Mouse (Mus musculus) G1E (cell line): ENCODE measurements around the gene Commd1. TPM values are rescaled to one million over a fixed set of nuclear protein-coding genes. Genes with fewer than 3 reads are reported as not detected.
A peak's percentile ranks its signal among the peaks of the same experiment; 100 is the strongest.

Experiments
- ATAC-seq: 2 replicates; pipeline ENCODE4 v1.8.0; 2016; ENCODE audit warnings: mild to moderate bottlenecking; ENCODE audit not compliant: insufficient number of reproducible peaks, poor library complexity, low FRiP score, severe bottlenecking; ENCODE audit errors: extremely low read depth
- DNase-seq: peaks from one replicate; pipeline ENCODE4 v3.0.0; 2012; ENCODE audit warnings: low spot score
- H3K27me3 ChIP-seq: 2 replicates; pipeline ENCODE4 v1.6.1; 2012; ENCODE audit warnings: mild to moderate bottlenecking, low read length, inconsistent platforms; ENCODE audit not compliant: insufficient read depth
- H3K36me3 ChIP-seq: replicated peaks from 2 replicates; pipeline ENCODE3; 2012; ENCODE audit warnings: mild to moderate bottlenecking, inconsistent platforms
- H3K4me1 ChIP-seq: 2 replicates; pipeline ENCODE4 v1.6.1; 2012; ENCODE audit warnings: low read depth, low read length, inconsistent platforms, mixed read lengths; ENCODE audit not compliant: insufficient read depth
- H3K4me3 ChIP-seq: 2 replicates; pipeline ENCODE4 v1.5.1; 2012; ENCODE audit warnings: low read depth, mild to moderate bottlenecking, inconsistent platforms, low read length, moderate library complexity, mixed read lengths
- H3K9me3 ChIP-seq: replicated peaks from 2 replicates; pipeline ENCODE4 v1.6.1; 2012; ENCODE audit warnings: inconsistent platforms
- CTCF ChIP-seq: IDR thresholded peaks from 2 replicates; pipeline ENCODE4 v1.5.1; 2012; ENCODE audit warnings: low read depth, low read length, inconsistent platforms, mixed read lengths
- GATA1 ChIP-seq: IDR thresholded peaks from 2 replicates; pipeline ENCODE4 v1.6.1; 2012; ENCODE audit warnings: borderline replicate concordance, low read length, inconsistent platforms, mixed read lengths
- GATA2 ChIP-seq: IDR thresholded peaks from 2 replicates; pipeline ENCODE4 v1.6.1; 2012; ENCODE audit warnings: low read depth, low read length, inconsistent platforms, borderline replicate concordance
- POLR2AphosphoS5 ChIP-seq: IDR thresholded peaks from 2 replicates; pipeline ENCODE4 v1.6.1; 2012; ENCODE audit warnings: low read depth, low read length, inconsistent platforms; ENCODE audit not compliant: insufficient replicate concordance
- TAL1 ChIP-seq: conservative IDR thresholded peaks from 2 replicates; pipeline ENCODE4 v1.6.1; 2012; ENCODE audit warnings: low read depth, low read length, inconsistent platforms, mixed read lengths
- polyA plus RNA-seq: library from polyadenylated mRNA; stranded (reverse); fragments of >175 nt; gene quantifications from 2 replicates; pipeline ENCODE4 v1.2.3, GENCODE M21; 2012
- total RNA-seq, 2 experiments: library from RNA; stranded (forward) in 1 of 2; stranded (reverse) in 1 of 2; fragments of 200-1000 nt in 1 of 2; fragments of >200 nt in 1 of 2; fragmentation: Nextera tagmentation in 1 of 2; gene quantifications; 2 replicates each; pipeline ENCODE4 v1.2.3; 2014 to 2017

Commd1 gene
- total and polyA plus RNA-seq, 3 experiments = 34.1 to 93.9 (median 74.4) TPM

- Histone ChIP-seq H3K4me1 (peaks cover 3% of the 10 kb centered on the region; the same call in 1 of the 2 replicates), H3K27me3 (no peaks in the 10 kb centered on the region), H3K4me3 (no peak overlapping the region), H3K36me3 (peaks cover 30% of the 10 kb centered on the region), H3K9me3 (no peaks in the 10 kb centered on the region)
- ATAC-seq (no peak), DNase-seq (no peak)
- TF ChIP-seq GATA2 (no peak), CTCF (no peak), POLR2AphosphoS5 (no peak), GATA1 (no peak), TAL1 (no peak)
Measured at GRCm38 (mm10) chr11:22938983-22939382, 43.2 kb downstream of the Commd1 start.

- no peak for ATAC-seq
- Histone ChIP-seq H3K4me1 (peaks cover 5% of the 10 kb centered on the region), H3K9me3 (no peaks in the 10 kb centered on the region), H3K4me3 (no peak overlapping the region), H3K36me3 (peaks cover 31% of the 10 kb centered on the region), H3K27me3 (no peaks in the 10 kb centered on the region)
- DNase-seq = no peak
- TF ChIP-seq GATA2 (no peak), POLR2AphosphoS5 (no peak), GATA1 (no peak), CTCF (no peak), TAL1 (no peak)
Measured at GRCm38 (mm10) chr11:22937716-22938316, 44.4 kb downstream of the Commd1 start.

- Histone ChIP-seq H3K36me3 (peaks cover 30% of the 10 kb centered on the region), H3K27me3 (no peaks in the 10 kb centered on the region), H3K4me3 (no peak overlapping the region), H3K4me1 (peaks cover 17% of the 10 kb centered on the region), H3K9me3 (no peaks in the 10 kb centered on the region)
- ATAC-seq = no peak
- TF ChIP-seq GATA2 = no peak
- TF ChIP-seq GATA1 = no peak
- TF ChIP-seq CTCF = no peak
- TF ChIP-seq TAL1 = no peak
- TF ChIP-seq POLR2AphosphoS5 = no peak
- no peak for DNase-seq
Measured at GRCm38 (mm10) chr11:22936446-22937125, 45.6 kb downstream of the Commd1 start.

GRCm38 (mm10) chr11:22932167-22932566 is 50.0 kb downstream of the Commd1 start:
- TF ChIP-seq TAL1 (no peak), GATA2 (no peak), CTCF (no peak), POLR2AphosphoS5 (no peak), GATA1 (no peak)
- peak; percentile 6 for DNase-seq
- H3K4me1 ChIP-seq = peaks cover 30% of the 10 kb centered on the region

GRCm38 (mm10) chr11:22931320-22931905 is 50.8 kb downstream of the Commd1 start:
- no peak for ATAC-seq
- DNase-seq = no peak
- Histone ChIP-seq H3K4me3 (no peak overlapping the region), H3K36me3 (peaks cover 33% of the 10 kb centered on the region), H3K9me3 (no peaks in the 10 kb centered on the region), H3K4me1 (peaks cover 30% of the 10 kb centered on the region), H3K27me3 (no peaks in the 10 kb centered on the region)
- no peak for TF ChIP-seq CTCF

More at GRCm38 (mm10) chr11:22932167-22932566, 50.0 kb downstream of the Commd1 start:
- Histone ChIP-seq H3K27me3 (no peaks in the 10 kb centered on the region), H3K36me3 (peaks cover 31% of the 10 kb centered on the region), H3K9me3 (no peaks in the 10 kb centered on the region), H3K4me3 (no peak overlapping the region)
- peak; percentile 57 for ATAC-seq

GRCm38 (mm10) chr11:22930129-22930528 is 52.1 kb downstream of the Commd1 start:
- H3K36me3 ChIP-seq = peaks cover 30% of the 10 kb centered on the region
- ATAC-seq = no peak
- H3K4me1 ChIP-seq = peaks cover 30% of the 10 kb centered on the region
- no peak overlapping the region for H3K4me3 ChIP-seq
- TF ChIP-seq GATA2 (no peak), CTCF (no peak), TAL1 (no peak), POLR2AphosphoS5 (no peak), GATA1 (no peak)
- H3K27me3 ChIP-seq = no peaks in the 10 kb centered on the region
- DNase-seq = no peak
- no peaks in the 10 kb centered on the region for H3K9me3 ChIP-seq
